Mouse (Mus musculus) CH12F3 (cell line): ENCODE measurements around the gene Spin2f.
"Not testable (repeated sequence)": the region's sequence is repeated elsewhere in the genome, so short reads cannot be mapped to it uniquely, and the experiment has no call there.

Experiments used
- in situ Hi-C: fragments of 300-500 bp; cut with MboI; formaldehyde crosslinking; loops from 2 replicates; pipeline ENCODE4 v1.14.3; 2020; ENCODE audit warnings: low sequenced_read_pairs

The Spin2f gene

GRCm38 (mm10) chrX:31253594-31253993 lies at the start of gene Spin2f:
Gene Spin2f, plus strand, starts transcription at chrX:31253894.
- in situ Hi-C loops: not testable (repeated sequence)

GRCm38 (mm10) chrX:31212136-31212535 lies 41.6 kb upstream of the Spin2f start:
- in situ Hi-C loops: not testable (repeated sequence)

GRCm38 (mm10) chrX:31223536-31223935 lies 30.2 kb upstream of the Spin2f start:
- in situ Hi-C loops: not testable (repeated sequence)

GRCm38 (mm10) chrX:31235088-31235487 lies 18.6 kb upstream of the Spin2f start:
- in situ Hi-C loops: not testable (repeated sequence)

GRCm38 (mm10) chrX:31241754-31242153 lies 11.9 kb upstream of the Spin2f start:
- in situ Hi-C loops: not testable (repeated sequence)
